Mouse (Mus musculus): ENCODE measurements around the gene Brd9. TPM values are rescaled to one million over a fixed set of nuclear protein-coding genes. Genes with fewer than 3 reads are reported as not detected.
A peak's percentile ranks its signal among the peaks of the same experiment; 100 is the strongest.

Brd9 gene
- 114 and 124 TPM in 2 replicates for polyA plus RNA-seq (2012; rRNA removed)

DNA sequence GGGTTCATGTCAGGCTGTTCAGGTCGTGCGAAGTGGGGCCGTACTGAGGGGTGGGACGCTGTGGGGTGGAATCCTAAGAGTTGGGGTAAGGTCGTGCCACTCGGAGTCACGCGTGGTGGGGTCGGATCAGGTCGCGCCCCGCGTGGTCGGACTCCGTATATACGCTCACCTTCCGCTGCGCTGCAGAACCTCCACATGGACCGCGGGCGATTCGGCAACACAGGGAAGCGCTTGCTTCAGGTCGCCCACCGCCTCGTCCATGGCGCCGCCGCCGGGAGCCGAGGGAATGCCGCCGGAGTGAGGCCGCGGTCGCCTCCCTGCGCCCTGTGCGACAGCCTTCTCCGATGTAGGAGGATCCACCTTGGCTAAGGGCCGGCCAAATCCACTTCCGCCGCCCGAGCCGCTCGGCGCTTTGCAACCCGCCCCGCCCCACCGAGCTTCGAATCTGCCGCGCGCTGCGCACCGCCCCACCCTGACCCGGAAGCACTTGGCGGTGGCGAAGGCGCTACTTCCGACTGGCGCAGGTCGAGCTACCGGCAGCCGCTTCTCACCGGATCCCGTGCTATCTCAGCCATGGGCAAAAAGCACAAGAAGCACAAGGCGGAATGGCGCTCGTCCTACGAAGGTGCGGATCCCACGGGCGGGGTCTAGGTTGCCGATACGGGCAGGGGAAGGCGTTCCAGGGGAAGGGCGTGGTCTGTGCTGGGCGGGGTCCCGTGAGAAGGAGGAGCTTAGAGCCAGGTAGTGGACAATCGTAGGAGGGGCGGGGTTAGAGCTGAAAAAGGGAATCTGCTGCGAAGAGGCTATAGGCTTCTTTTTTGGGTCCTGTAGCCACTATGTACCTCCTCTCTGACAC is at the start of gene Brd9, which contains the start of gene Trip13:
Gene Brd9, plus strand, starts transcription at position 491 of the 856 bp plus-strand sequence.
Gene Trip13, minus strand, starts transcription at position 464 of the 856 bp plus-strand sequence.
- peak; percentile 61 to 86 for DNase-seq (ENCODE audit: extremely low spot score in 1 of 2, low spot score in 1 of 2)

DNA sequence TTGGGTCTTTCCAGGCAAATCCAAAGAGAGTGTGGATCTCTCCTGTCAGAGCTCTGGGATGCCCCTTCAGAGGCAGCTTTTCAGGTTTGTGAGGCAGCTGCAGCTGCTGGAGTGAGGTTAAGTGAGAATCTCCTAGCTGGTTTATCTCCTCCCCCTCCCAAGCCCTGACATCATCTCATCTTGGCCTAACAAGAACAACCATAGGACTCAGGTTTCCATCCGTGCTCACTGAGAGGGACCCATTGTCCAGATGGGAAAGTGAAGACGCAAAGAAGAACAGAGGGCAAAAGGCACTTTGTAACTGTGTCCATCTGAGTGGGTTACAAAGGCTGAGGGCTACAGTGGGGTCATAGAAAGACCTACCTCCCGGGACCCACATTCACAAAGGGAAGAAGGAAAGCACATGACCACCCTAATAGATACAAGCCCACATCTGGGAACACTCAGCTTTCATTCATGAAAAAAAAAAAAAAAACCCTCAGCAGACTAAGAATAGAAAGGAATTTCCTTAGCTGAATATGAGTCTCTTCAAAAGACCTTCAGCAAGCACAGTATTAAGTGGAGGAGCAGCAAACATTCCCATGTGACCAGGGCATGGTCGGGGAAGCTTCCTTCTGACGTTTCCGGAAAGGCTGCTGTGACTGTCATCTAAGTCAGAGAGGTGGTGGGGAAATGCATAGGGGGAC is 45.0 kb upstream of the Brd9 start:
- DNase-seq (ENCODE audit: extremely low spot score in 1 of 2, low spot score in 1 of 2): no peak

DNA sequence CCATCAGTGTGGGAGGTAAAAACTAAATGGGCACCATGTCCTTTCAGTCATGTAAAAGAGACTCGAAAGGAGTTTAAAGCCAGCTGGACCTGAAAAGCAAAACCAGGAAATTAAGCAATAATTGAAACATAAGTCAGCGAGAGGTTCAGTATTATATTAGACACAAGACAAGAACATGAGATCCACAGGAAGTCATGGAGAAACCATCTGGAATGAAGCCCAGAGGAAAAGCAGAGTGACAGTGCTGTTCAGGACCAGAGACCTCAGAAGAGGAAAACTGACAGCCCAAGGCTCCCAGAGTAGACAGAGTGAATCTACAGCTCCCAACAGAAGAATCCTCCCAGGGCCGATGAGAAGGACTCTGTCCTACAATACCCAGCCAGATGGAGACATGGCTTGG is 40.0 kb upstream of the Brd9 start:
- no peak for DNase-seq (ENCODE audit: extremely low spot score in 1 of 2, low spot score in 1 of 2)

DNA sequence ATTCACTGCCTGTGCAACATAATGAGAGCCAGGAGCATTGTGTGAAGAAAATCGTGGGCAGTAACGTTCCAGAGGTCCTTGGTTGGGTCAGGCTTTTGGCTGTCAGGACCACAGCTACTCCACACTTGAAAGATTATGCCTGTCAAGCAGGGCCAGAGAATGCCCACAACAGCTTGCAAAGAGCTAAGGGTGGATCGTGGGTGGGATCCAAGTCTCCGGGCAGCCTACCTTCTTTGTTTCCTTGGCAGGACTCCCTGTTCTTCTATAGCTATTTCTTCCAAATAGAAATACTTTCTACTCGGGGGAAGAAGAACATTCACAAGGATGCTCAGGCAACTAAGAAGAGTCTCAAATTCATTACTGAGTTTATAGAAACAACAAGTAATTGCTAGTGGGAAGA is 30.5 kb upstream of the Brd9 start:
- peak in 1 of 2 experiments; percentile 13 for DNase-seq (ENCODE audit: extremely low spot score in 1 of 2, low spot score in 1 of 2)

DNA sequence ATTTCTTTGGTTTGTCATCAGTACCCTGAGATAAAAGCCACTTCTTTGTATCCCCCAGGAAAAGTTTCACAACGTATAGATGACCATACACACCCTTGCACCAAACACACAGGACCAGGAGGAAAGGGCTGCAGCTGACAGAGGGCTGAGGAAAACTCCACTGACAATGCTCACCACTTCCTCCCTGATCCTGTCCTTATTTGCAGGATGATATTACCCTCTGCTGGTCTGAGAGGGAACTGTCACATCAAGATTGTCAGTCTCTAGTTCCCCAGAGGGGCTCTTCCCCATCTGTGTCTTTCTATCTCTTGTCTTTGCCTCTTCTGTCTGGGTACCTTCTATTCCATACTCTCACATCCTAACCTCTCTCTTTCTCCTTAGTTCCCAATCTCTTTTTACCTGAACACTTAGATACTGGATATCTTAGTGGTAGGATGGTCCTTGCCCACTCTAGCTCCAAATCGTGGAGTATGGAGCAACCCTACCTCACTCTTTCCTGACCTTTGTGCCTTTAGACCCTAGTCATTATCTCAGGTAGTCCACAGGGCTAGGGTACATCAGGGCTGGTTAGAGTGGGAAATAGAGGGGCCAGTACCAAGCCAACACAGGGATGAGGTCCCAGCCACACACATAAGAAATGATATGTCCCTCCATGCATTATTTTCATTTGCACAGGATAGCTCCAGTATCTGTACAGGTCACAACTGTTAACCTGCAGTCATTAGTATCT is 29.8 kb upstream of the Brd9 start:
- DNase-seq (ENCODE audit: extremely low spot score in 1 of 2, low spot score in 1 of 2): peak in 1 of 2 experiments; percentile 76

DNA sequence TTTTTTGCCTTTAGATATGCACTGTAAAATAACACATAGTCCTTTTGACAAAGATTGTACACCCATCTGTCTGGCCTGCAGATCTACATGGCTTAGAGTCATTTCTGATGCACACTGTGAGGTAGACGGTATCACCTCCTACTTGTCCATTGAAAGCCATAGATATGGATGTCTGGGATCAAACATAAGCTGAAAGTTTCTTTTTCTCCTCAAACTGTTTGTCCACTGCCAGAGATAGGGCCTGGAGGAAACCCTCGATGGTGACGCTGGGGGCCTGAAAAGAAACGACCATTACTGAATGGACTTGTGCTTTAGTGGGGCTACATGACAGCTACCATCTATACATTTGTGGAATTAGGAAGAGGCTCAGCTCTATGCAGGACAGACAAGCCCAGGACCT is 24.5 kb upstream of the Brd9 start:
- DNase-seq (ENCODE audit: extremely low spot score in 1 of 2, low spot score in 1 of 2): no peak

DNA sequence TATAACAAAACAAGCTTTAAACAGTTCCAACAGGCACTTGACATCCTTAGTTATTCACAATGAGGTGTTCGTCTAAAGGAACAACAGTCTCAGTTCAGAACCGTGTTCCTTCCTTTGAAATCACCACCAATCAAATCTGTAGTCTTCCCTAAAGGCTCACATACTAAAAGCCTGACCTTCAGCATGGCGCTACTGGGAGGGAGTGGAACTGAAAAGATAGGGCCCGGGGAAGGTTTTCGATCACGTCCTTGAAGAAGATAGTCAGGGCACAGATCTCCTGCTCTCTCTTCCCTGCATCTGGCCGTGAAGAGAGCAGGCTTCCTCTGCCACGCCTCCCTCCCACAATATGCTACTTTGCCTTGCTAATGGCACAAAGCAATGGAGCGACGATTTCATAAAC is 5.4 kb upstream of the Brd9 start:
- DNase-seq (ENCODE audit: extremely low spot score in 1 of 2, low spot score in 1 of 2): no peak

DNA sequence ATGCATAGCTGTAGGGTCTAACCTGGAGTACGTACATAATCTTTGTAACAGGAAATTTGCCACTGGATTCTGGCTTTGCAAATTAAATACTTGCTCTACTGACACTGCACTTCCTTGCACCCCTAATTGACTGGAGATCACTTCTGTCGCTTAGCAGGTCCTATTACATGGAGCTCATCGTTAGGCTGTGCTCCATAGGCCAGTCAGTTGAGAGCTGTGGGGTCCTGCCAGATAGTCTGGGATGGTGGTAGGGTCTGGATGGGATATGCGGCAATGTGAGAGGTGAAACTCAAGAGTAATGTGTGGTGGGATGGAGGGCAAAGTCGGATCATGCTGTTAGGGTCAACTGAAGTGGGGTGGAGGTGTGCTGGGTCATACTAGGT is 682 bp upstream of the Brd9 start:
- no peak for DNase-seq (ENCODE audit: extremely low spot score in 1 of 2, low spot score in 1 of 2)

DNA sequence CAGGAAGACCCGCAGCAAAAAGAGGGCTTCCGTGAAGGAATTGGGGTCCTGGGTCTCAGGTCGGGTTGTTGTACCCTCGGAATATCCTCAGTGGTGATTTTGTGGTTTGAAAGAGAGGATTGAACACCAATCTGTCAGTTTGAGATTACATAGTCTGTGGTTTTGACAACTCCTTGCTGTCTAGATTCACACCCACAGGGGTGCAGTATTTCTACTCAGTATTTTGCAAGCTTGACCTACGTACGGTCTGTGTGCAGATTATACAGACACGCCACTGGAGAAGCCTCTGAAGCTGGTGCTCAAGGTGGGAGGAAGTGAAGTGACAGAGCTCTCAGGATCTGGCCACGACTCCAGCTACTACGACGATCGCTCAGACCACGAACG is 558 bp downstream of the Brd9 start:
- no peak for DNase-seq (ENCODE audit: extremely low spot score in 1 of 2, low spot score in 1 of 2)

DNA sequence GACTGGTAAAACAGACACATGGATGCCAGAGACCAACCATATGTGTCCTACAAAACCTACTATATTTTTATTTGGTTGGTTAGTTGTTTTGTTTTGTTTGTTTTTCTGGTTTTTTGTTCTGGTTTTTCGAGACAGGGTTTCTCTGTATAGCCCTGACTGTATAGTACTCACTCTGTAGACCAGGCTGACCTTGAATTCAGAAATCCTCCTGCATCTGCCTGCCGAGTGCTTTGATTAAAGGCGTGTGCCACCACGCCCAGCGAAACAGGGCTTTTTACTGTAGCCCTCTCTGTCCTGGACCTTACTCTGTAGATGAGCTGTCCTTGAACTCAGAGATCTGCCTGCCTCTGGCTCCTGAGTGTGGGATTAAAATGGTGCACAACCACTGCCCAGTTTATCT is 1.5 kb downstream of the Brd9 start:
- no peak for DNase-seq (ENCODE audit: extremely low spot score in 1 of 2, low spot score in 1 of 2)

DNA sequence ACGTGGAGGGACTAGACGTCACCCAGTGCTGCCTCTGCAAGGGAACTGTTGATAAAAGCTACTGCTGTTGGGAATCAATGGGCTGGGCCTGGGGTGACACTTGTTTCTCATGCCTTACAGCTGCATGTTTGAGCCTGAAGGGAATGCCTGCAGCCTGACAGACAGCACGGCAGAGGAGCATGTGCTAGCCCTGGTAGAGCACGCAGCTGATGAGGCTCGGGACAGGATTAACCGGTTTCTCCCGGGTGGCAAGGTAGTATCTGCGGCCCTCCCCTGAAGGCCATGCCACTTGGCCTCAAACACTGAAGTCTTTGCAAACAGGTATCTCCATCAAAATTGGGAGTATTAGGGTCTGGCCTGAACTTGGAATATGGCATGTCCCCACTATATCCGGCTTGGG is 7.0 kb downstream of the Brd9 start:
- no peak for DNase-seq (ENCODE audit: extremely low spot score in 1 of 2, low spot score in 1 of 2)

DNA sequence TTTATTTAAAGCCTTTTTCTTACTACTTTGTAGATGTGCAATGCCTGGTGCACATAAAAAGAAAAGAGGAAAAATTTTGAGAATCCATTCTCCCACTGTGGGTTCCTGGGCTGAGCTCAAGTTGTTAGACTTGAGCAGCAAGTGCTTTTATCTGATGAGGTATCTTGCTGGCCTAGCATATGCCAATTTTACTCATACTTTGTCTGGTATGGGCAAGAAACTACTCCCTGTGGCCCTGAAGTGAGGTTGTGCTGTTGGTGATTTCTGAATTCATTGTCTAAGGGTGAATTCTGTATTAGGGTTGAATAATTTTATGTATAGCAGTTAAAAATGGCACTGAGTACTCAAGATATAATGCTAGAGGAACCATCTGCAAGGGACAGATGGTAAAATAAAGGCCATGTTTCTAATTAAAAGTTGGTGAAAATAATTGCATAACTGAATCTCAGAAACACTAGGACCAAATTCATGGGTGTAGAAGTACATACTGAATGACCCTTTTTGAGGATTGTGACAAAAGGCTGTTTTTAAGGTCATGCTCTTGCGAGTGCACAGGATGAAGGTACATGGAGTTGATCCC is 16.0 kb downstream of the Brd9 start:
- peak in 1 of 2 experiments; percentile 55 for DNase-seq (ENCODE audit: extremely low spot score in 1 of 2, low spot score in 1 of 2)

DNA sequence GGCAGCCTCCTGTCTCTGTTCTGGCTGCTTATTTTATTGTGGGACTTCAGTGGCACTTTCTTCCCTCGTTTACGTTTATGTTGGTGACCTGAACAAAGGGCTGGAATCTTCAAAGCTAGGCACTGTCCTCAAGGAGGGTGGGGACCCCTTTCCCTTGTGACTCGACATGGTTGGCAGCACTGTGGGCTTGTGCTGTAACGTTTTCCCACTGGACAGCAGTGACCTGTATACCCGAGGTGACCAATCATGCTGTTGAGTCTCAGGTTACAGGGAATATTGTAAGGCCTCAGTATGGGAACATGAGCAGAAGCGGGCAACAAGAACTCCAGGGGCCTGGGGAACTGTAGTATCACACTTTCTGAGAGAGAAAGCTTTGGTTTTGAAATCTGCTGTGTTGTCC is 17.1 kb downstream of the Brd9 start:
- DNase-seq (ENCODE audit: extremely low spot score in 1 of 2, low spot score in 1 of 2): no peak

DNA sequence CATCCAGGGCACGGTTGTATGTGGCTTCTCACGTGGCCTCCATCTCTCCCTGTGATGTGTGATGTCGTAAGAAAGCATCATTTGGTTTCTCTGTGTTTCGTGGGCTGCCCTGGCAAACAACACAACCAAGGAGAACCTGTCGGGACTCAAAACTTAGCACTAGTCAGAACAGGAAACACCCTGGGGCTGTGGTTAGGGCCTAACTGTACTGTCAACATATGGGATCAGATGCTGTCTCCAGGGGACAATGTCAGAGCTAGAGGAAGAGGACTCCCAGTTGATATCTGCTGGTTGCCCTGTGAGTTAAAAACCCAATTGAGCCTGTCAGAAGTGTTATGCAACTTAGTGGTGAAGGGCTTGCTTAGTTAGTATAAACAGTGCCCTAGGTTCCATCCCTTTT is 17.9 kb downstream of the Brd9 start:
- DNase-seq (ENCODE audit: extremely low spot score in 1 of 2, low spot score in 1 of 2): no peak

DNA sequence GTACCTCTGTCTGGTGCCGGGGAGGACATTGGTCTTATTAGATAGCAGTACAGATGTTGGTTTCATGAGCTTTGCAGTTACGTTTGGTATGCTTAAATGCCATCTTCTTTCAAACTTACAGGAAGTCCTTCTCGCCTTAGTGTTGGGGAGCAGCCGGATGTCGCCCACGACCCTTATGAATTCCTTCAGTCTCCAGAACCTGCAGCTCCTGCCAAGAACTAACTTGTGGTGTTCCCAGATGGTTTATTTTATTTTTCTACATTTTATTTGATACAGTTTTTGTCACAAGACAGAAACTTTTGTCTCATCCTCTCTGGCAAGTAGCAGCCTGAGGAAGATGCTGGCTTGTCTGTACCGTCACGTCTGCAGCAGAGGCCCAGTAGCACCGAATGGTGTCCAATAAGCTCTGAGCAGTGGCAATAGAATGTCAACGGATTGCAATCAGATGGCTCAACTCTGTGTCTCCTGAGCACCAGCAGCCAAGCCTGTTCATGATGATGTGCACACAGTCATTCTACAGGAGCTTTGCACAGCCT is 22.6 kb downstream of the Brd9 start:
- peak in 1 of 2 experiments; percentile 53 for DNase-seq (ENCODE audit: extremely low spot score in 1 of 2, low spot score in 1 of 2)

DNA sequence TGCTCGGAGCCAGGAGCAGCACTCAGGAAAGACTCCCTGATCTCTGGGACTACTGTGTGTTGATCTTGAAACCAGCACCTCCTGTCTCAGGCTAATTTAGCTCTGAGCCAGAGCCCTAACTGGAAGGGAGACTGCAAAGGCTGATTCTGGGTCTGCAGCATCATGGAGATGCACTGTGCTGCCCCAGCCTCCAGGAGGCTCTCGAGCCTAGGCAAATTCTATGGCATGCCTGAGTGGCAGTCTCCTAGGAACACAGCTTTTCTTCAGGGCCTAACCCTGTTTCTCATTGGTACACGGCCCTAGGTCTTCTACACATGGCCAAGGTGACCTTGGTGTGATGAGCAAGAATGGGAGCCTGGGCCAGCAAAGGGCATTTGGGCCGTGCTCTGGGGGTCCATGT is 23.6 kb downstream of the Brd9 start:
- DNase-seq (ENCODE audit: extremely low spot score in 1 of 2, low spot score in 1 of 2): no peak

DNA sequence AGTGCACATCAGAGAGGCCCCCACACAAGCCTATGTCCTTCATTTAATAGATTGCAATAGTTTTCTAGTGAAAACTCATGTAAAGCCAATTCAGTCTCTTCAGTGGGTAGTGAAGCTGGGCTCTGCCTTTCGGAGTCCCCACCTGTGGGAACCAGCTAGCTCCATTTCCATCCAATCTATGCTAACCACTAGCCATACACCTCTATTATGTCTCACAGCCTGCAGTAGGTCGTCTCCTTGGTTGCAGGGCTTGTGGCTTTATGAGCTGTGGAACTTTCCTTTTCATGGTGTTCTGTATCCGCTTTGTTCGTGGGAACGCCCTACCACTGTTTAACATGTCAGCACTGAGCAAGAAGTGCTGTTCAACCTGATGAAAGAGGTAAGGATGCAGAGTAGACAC is 25.9 kb downstream of the Brd9 start, which contains the start of gene Zdhhc11:
Gene Zdhhc11, plus strand, starts transcription at position 301 of the 400 bp plus-strand sequence.
- no peak for DNase-seq (ENCODE audit: extremely low spot score in 1 of 2, low spot score in 1 of 2)

DNA sequence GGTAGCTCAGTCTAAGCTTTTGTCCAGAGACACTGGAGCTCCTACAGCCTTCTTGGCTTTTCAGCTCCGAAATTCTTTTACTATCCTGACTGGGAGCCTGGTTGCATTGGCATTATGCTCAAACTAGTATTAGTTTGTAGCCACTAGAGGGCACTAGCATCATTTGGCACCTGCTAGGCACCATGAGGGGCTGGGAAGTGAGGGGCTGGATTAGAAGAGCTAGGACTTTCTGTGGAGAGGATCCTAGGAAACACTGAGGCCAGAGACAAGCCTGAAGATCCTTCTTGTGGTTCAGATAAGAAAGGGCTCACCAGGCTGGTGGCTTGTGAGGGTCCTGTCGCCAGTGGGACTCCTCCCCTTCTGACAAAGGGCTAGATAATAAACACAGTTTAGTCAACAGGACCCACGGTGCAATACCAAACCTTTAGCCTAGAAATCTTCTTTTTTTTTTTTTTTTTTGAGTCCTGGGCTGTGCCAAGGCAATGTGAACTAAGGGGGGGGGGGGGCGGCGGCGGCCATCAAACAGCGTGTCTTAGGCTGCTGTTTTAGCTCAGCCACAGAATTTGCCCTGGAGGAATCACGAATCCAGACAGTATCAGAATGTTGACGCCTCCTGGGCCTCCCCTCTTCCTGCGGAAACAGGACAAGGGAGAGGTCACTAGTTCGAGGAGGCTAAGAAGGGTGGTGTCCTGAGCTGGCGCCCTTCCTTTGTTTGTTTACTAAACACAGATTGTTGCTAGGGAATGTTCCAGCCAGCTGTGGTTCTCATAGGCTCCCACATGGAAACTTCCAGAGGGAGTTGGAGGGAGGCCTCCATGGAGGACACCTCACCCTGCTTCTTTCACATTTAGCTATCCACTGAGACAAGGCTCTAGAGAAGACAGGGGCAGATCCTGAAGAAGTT is 33.2 kb downstream of the Brd9 start:
- peak in 1 of 2 experiments; percentile 79 for DNase-seq (ENCODE audit: extremely low spot score in 1 of 2, low spot score in 1 of 2)

DNA sequence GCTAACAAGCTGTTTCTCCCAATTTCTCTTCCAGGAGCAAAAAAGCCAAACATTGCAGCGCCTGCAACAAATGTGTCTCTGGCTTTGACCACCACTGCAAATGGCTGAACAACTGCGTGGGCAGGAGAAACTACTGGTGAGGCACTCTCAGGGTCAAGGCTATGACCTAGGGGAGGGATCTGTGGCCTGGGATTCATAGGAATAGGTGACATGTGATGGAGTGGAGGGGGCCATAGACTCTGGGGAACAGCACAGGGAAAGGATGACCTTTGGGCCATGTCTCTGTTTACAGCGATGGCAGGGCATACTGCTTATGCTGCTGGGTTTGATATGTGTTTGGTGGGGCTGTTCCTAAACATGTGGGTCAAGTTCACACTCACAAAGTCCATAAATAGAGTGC is 36.9 kb downstream of the Brd9 start:
- DNase-seq (ENCODE audit: extremely low spot score in 1 of 2, low spot score in 1 of 2): no peak

DNA sequence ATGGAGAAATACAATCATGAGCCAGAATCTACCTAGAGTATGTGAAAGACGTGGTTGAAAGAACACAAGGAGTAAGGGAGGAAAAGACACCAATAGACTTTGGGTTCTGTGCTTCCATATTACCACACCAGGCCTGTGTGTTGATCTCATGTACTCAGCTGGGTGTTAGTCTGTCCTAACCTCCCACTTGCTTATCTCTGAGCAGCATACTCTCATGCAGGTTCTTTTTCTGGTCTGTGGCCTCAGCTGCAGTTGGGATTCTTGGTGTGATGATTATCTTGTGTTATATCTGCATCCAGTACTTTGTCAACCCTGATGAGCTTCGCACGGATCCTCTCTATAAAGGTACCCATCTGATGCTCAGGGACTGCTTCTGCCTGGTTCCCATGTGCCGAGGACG is 39.3 kb downstream of the Brd9 start:
- no peak for DNase-seq (ENCODE audit: extremely low spot score in 1 of 2, low spot score in 1 of 2)

Measured in frontal cortex, adult 2 months (tissue).